Mouse (Mus musculus) CH12.LX (cell line): Measurements from ENCODE around the gene Tusc2. TPM values are rescaled to one million over a fixed set of nuclear protein-coding genes. Genes with fewer than 3 reads are reported as not detected.

ENCODE experiments used
- DNase-seq: peaks from one replicate; pipeline ENCODE4 v3.0.0-alpha.2; 2013; ENCODE audit errors: extremely low read depth
- H3K27ac ChIP-seq: 2 replicates; pipeline ENCODE4 v1.5.1; 2012; ENCODE audit warnings: low read depth, mild to moderate bottlenecking, control low read depth, moderate library complexity; ENCODE audit not compliant: insufficient read depth
- H3K27me3 ChIP-seq: replicated peaks from 2 replicates; pipeline ENCODE3; 2012; ENCODE audit warnings: inconsistent platforms
- H3K36me3 ChIP-seq, 2 experiments: replicated peaks in 1 of 2; 2 replicates each; pipeline versions ENCODE3 to v1.6.1; 2012; ENCODE audit warnings: inconsistent platforms in 1 of 2, low read length in 1 of 2, mild to moderate bottlenecking in 1 of 2, mixed read lengths in 1 of 2, moderate library complexity in 1 of 2; ENCODE audit not compliant: control insufficient read depth in 1 of 2, insufficient read depth in 1 of 2
- H3K4me1 ChIP-seq, 2 experiments: 2 replicates each; pipeline ENCODE4 v1.6.1; 2012; ENCODE audit warnings: inconsistent platforms in 1 of 2, moderate library complexity in 1 of 2; ENCODE audit not compliant: insufficient read depth in 2 of 2, control insufficient read depth in 1 of 2
- H3K4me2 ChIP-seq: 2 replicates; pipeline ENCODE4 v1.6.1; 2012; ENCODE audit warnings: low read depth, mild to moderate bottlenecking, control low read depth; ENCODE audit not compliant: poor library complexity, insufficient read depth, severe bottlenecking
- H3K4me3 ChIP-seq, 3 experiments: fragments of 150-350 bp in 1 of 3; sonication (generic) in 1 of 3; replicated peaks in 1 of 3; 2 replicates each; pipeline versions ENCODE3 to v1.5.1; 2011 to 2012; ENCODE audit warnings: low read depth in 2 of 3, low read length in 2 of 3, mild to moderate bottlenecking in 2 of 3, moderate library complexity in 2 of 3, control low read depth in 1 of 3, improper control_type of control experiment in 1 of 3, inconsistent platforms in 1 of 3, mixed read lengths in 1 of 3; ENCODE audit not compliant: poor library complexity in 1 of 3
- H3K79me2 ChIP-seq: replicated peaks from 2 replicates; pipeline ENCODE4 v1.6.1; 2012; ENCODE audit warnings: mild to moderate bottlenecking, moderate library complexity; ENCODE audit not compliant: control insufficient read depth, poor library complexity, insufficient read depth, severe bottlenecking; ENCODE audit errors: extremely low read depth
- H3K9ac ChIP-seq: 2 replicates; pipeline ENCODE4 v1.6.1; 2012; ENCODE audit warnings: low read depth, mild to moderate bottlenecking, control low read depth, moderate library complexity; ENCODE audit not compliant: insufficient read depth
- H3K9me3 ChIP-seq: replicated peaks from 2 replicates; pipeline ENCODE3; 2012; ENCODE audit warnings: low read length, inconsistent platforms, mixed read lengths
- BHLHE40 ChIP-seq: IDR thresholded peaks from 2 replicates; pipeline ENCODE4 v1.6.1; 2011; ENCODE audit warnings: mild to moderate bottlenecking, low read depth, low read length, improper control_type of control experiment
- CTCF ChIP-seq, 2 experiments: IDR thresholded peaks in 1 of 2; conservative IDR thresholded peaks in 1 of 2; 2 replicates each; pipeline ENCODE4 v1.5.1; 2011 to 2012; ENCODE audit warnings: low read depth in 2 of 2, low read length in 2 of 2, improper control_type of control experiment in 1 of 2, inconsistent platforms in 1 of 2, mild to moderate bottlenecking in 1 of 2, moderate library complexity in 1 of 2
- ELF1 ChIP-seq: IDR thresholded peaks from 2 replicates; pipeline ENCODE4 v1.6.1; 2014; ENCODE audit warnings: low read depth, mild to moderate bottlenecking, inconsistent platforms, low read length, improper control_type of control experiment
- ETS1 ChIP-seq: conservative IDR thresholded peaks from 2 replicates; pipeline ENCODE4 v1.6.1; 2012; ENCODE audit warnings: low read depth, mild to moderate bottlenecking, inconsistent platforms, low read length, improper control_type of control experiment, moderate library complexity
- GABPA ChIP-seq: IDR thresholded peaks from 2 replicates; pipeline ENCODE4 v1.6.1; 2012; ENCODE audit warnings: low read depth, low read length, improper control_type of control experiment, inconsistent platforms; ENCODE audit not compliant: insufficient replicate concordance
- HCFC1 ChIP-seq: IDR thresholded peaks from 2 replicates; pipeline ENCODE4 v1.6.1; 2012; ENCODE audit warnings: low read depth, mild to moderate bottlenecking, inconsistent platforms, low read length, improper control_type of control experiment
- IRF4 ChIP-seq: IDR thresholded peaks from 2 replicates; pipeline ENCODE4 v1.6.1; 2014; ENCODE audit warnings: low read depth, mild to moderate bottlenecking, inconsistent platforms, low read length, improper control_type of control experiment
- KAT2A ChIP-seq: IDR thresholded peaks from 2 replicates; pipeline ENCODE4 v1.6.1; 2012; ENCODE audit warnings: low read length, improper control_type of control experiment, inconsistent platforms; ENCODE audit not compliant: insufficient replicate concordance
- MAX ChIP-seq: IDR thresholded peaks from 2 replicates; pipeline ENCODE4 v1.6.1; 2011; ENCODE audit warnings: low read length, improper control_type of control experiment
- MAZ ChIP-seq: IDR thresholded peaks from 2 replicates; pipeline ENCODE4 v1.6.1; 2012; ENCODE audit warnings: low read depth, mild to moderate bottlenecking, inconsistent platforms, low read length, improper control_type of control experiment, moderate library complexity
- MEF2A ChIP-seq: IDR thresholded peaks from 2 replicates; pipeline ENCODE4 v1.6.1; 2014; ENCODE audit warnings: low read depth, mild to moderate bottlenecking, inconsistent platforms, low read length, improper control_type of control experiment, borderline replicate concordance
- NELFE ChIP-seq: IDR thresholded peaks from 2 replicates; pipeline ENCODE4 v1.6.1; 2011; ENCODE audit warnings: low read depth, low read length, improper control_type of control experiment
- NRF1 ChIP-seq: IDR thresholded peaks from 2 replicates; pipeline ENCODE4 v1.6.1; 2014; ENCODE audit warnings: low read depth, mild to moderate bottlenecking, inconsistent platforms, low read length, improper control_type of control experiment, moderate library complexity
- PAX5 ChIP-seq: IDR thresholded peaks from 2 replicates; pipeline ENCODE4 v1.6.1; 2012; ENCODE audit warnings: low read length, inconsistent platforms, mixed read lengths
- RAD21 ChIP-seq: IDR thresholded peaks from 2 replicates; pipeline ENCODE4 v1.6.1; 2011; ENCODE audit warnings: low read depth, mild to moderate bottlenecking, low read length, improper control_type of control experiment, moderate library complexity
- SMC3 ChIP-seq: IDR thresholded peaks from 2 replicates; pipeline ENCODE4 v1.6.1; 2011; ENCODE audit warnings: low read depth, low read length, improper control_type of control experiment
- USF2 ChIP-seq: conservative IDR thresholded peaks from 2 replicates; pipeline ENCODE4 v1.6.1; 2011; ENCODE audit warnings: low read depth, low read length, improper control_type of control experiment
- ZC3H11A ChIP-seq: IDR thresholded peaks from 2 replicates; pipeline ENCODE4 v1.6.1; 2012; ENCODE audit warnings: low read depth, mild to moderate bottlenecking, inconsistent platforms, low read length, improper control_type of control experiment
- dilution Hi-C: fragments of 300-500 bp; cut with MboI; formaldehyde crosslinking; loops from 2 replicates; pipeline ENCODE4 v1.14.3; 2020; ENCODE audit warnings: low sequenced_read_pairs; ENCODE audit not compliant: extremely low pct_unique_long_range_greater_than_20kb, extremely low pct_ligation_motif_present
- in situ Hi-C: fragments of 300-500 bp; cut with MboI; formaldehyde crosslinking; loops from 3 replicates; pipeline ENCODE4 v1.14.3; 2019; ENCODE audit warnings: low sequenced_read_pairs, low pct_ligation_motif_present, low pct_unique_long_range_greater_than_20kb, mixed read lengths
- polyA plus RNA-seq: library from polyadenylated mRNA; unstranded; fragments of >175 nt; gene quantifications from 2 replicates; pipeline ENCODE4 v1.2.1, GENCODE M21; 2012; ENCODE audit warnings: low read depth; ENCODE audit not compliant: insufficient read length
- total RNA-seq, 2 experiments: library from RNA; depleted of rRNA; stranded (reverse); fragments of 300-350 nt in 1 of 2; fragments of >200 nt in 1 of 2; gene quantifications; 2 replicates each; pipeline ENCODE4 v1.2.3; 2012 to 2014

The Tusc2 gene
- total and polyA plus RNA-seq, 3 experiments, result 23.0 to 39.2 (median 33.3) TPM

DNA sequence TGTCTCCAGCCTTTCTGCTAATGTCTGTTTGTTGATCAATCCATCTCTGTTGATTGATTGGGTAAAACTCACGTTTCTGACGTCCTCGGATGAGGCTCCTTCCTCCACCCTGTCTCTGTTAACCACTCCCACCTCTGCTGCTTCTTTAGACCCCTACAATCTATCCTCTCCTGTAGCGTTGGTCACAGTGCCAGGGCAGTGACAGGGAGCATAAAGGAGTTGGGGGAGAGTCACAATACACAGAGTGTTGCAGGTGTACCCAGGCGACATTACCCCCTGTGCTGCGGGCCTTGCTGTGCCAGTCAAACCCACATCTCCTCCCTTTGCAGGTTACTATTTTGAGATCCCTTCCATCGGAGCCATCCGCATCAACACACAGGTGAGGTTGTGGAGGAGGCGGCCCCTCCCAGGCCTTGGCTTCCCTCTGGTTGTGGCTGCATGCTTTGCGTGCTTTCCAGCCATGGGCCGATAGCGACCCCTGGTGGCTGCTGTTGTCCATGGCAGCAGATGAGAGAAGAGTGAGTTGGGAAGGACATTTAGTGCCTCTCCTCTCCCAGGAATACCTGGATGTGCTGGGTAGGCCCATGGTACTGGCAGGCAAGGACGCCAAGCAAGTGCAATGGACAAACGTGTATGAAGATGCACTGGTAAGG is 48.6 kb upstream of the Tusc2 start:
- Histone ChIP-seq H3K4me2 (no peak overlapping the region), H3K36me3 (no peaks in the 10 kb centered on the region), H3K27me3 (peaks cover 81% of the 10 kb centered on the region), H3K9ac (no peak overlapping the region), H3K9me3 (no peaks in the 10 kb centered on the region), H3K4me1 (0 out of 4 replicates have a peak, but pooled peaks cover 0 to 3% of the 10 kb centered on the region in 2 experiments), H3K79me2 (no peaks in the 10 kb centered on the region), H3K27ac (no peak overlapping the region), H3K4me3 (no peak overlapping the region)
- dilution Hi-C loops (no loop called here), in situ Hi-C loops (loop anchor here (5.0 kb wide), 1 partner anchor 147 kb away; no protein-coding TSS in a partner anchor)
- DNase-seq, result peak; percentile 65
- TF ChIP-seq MAZ (0 out of 2 replicates have a peak, but pooled peaks have one; percentile 30), ETS1 (no peak), BHLHE40 (no peak), MEF2A (0 out of 2 replicates have a peak, but pooled peaks have one; percentile 20), SMC3 (peak; percentile 89), MAX (peak; percentile 25; the same call in 1 of the 2 replicates), NELFE (0 out of 2 replicates have a peak, but pooled peaks have one; percentile 41), IRF4 (0 out of 2 replicates have a peak, but pooled peaks have one; percentile 30), CTCF (conservative IDR thresholded peaks at IDR 0.05 in 1 of 2, IDR thresholded peaks at IDR 0.05 in 1 of 2; ENCODE audit: low read depth in 2 of 2, low read length in 2 of 2) (peak; percentile 95 to 98), RAD21 (peak; percentile 98), ELF1 (0 out of 2 replicates have a peak, but pooled peaks have one; percentile 10), NRF1 (no peak), PAX5 (no peak), ZC3H11A (peak; percentile 29; the same call in 1 of the 2 replicates)

DNA sequence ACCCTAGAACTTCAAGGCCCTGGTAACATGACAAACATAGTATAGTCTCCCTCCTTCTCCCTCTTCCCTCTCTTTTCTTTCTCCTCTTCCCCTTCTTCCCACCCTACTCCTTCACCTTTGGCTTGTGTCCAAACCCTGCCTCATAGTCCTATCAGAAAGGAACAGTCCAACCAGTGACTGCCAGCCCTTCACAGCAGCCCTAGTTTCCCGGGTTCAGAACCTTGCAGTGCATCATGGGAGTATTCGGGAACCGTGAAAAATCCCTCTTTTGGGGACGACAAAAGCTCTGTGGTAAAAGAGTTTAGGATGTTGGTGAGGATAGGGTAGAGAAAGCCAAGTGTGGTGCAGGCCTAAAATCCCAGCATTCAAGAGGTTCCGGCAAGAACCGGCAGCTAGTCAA is 42.7 kb upstream of the Tusc2 start:
- H3K9ac ChIP-seq, result no peak overlapping the region
- no peaks in the 10 kb centered on the region for H3K36me3 ChIP-seq
- H3K9me3 ChIP-seq, result no peaks in the 10 kb centered on the region
- in situ Hi-C loops (no loop called here), dilution Hi-C loops (no loop called here)
- H3K4me1 ChIP-seq, result peaks cover 3 to 7% of the 10 kb centered on the region in 2 experiments; a peak in 3 of 4 replicates
- H3K27me3 ChIP-seq, result peaks cover 81% of the 10 kb centered on the region
- TF ChIP-seq MAZ, result no peak
- no peak for TF ChIP-seq HCFC1
- TF ChIP-seq GABPA, result no peak
- no peak for TF ChIP-seq USF2
- TF ChIP-seq KAT2A, result no peak
- H3K4me2 ChIP-seq, result no peak overlapping the region
- no peak overlapping the region for H3K27ac ChIP-seq
- no peak for DNase-seq
- H3K4me3 ChIP-seq, result no peak overlapping the region
- no peaks in the 10 kb centered on the region for H3K79me2 ChIP-seq
